In the genomic region with DNA sequence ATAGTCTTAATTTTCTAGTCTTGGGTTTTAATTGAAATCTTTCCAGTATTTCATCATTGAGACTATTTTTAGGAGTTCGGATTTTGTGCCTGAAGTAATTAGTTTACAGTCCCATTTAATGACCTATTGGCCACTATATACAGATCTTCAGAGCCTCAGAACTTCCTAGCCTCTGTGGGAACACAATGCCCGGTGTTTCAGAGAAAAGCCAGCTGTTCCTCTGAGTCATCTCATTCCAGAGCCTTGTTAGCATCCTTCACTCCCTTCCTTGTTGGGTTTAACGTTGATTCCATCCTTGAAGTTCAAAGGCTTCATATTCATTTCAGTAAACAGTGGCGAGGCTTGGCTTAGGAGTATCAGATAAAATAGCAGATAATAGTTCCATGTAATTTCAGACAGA, we compare ENCODE assay signal across 13 mouse cellular contexts.
"Had no signal": no experiment of that assay in that cellular context is flagged by ENCODE, and none has a peak within 500 bp of the region (broad histone marks: within the 10 kb centered on the region; RNA-seq: fewer than 3 reads in every experiment).

No protein-coding gene starts in this region.

- DNase-seq: kidney, adult 11 months; kidney, adult 9 months; kidney, postnatal 36 days; layer of hippocampus, adult 9-11 months; layer of hippocampus, postnatal 36 days; liver; liver, embryonic 13.5 days; liver, postnatal 0 days; midbrain, embryonic 14.5 days; right cerebral cortex, postnatal 4 days; spleen, adult 18-20 months; thymus, adult 18-20 months; thymus, postnatal 25 days had no signal
